Mouse (Mus musculus): Measurements from ENCODE around the gene Necap1. TPM values are rescaled to one million over a fixed set of nuclear protein-coding genes. Genes with fewer than 3 reads are reported as not detected.

Gene Necap1
- polyA plus RNA-seq, 1 experiment from 2014 or later: 50.8 TPM

GRCm38 (mm10) chr6:122852696-122853095, 21.6 kb upstream of the Necap1 start:
- Histone ChIP-seq H3K9ac (ENCODE audit: low read length) (no peak overlapping the region), H3K36me3 (ENCODE audit: control insufficient read depth, insufficient read depth, low read length) (no peaks in the 10 kb centered on the region), H3K9me3 (ENCODE audit: control insufficient read depth, low read length) (no peaks in the 10 kb centered on the region), H3K4me1 (replicated peaks; ENCODE audit: control insufficient read depth, insufficient read depth, low read length) (no peaks in the 10 kb centered on the region), H3K4me3 (ENCODE audit: low read length) (no peak overlapping the region), H3K27me3 (ENCODE audit: control insufficient read depth, insufficient read depth, low read depth, low read length) (no peaks in the 10 kb centered on the region), H3K4me2 (ENCODE audit: low read depth, low read length) (no peak overlapping the region), H3K27ac (ENCODE audit: low read length) (no peak overlapping the region)
- no peak for ATAC-seq (ENCODE audit: low read depth)
- WGBS: 58% methylated on average over 2 of the region's 2 CpGs

GRCm38 (mm10) chr6:122854552-122854951, 19.7 kb upstream of the Necap1 start:
- no peak overlapping the region for H3K27ac ChIP-seq (ENCODE audit: low read length)
- H3K27me3 ChIP-seq (ENCODE audit: control insufficient read depth, insufficient read depth, low read depth, low read length): no peaks in the 10 kb centered on the region
- no peak overlapping the region for H3K4me2 ChIP-seq (ENCODE audit: low read depth, low read length)
- ATAC-seq (ENCODE audit: low read depth): no peak
- 75% methylated on average over 12 of the region's 12 CpGs for WGBS
- H3K4me3 ChIP-seq (ENCODE audit: low read length): no peak overlapping the region
- no peak overlapping the region for H3K9ac ChIP-seq (ENCODE audit: low read length)
- H3K4me1 ChIP-seq (replicated peaks; ENCODE audit: control insufficient read depth, insufficient read depth, low read length): no peaks in the 10 kb centered on the region
- H3K36me3 ChIP-seq (ENCODE audit: control insufficient read depth, insufficient read depth, low read length): no peaks in the 10 kb centered on the region
- H3K9me3 ChIP-seq (ENCODE audit: control insufficient read depth, low read length): no peaks in the 10 kb centered on the region

DNA sequence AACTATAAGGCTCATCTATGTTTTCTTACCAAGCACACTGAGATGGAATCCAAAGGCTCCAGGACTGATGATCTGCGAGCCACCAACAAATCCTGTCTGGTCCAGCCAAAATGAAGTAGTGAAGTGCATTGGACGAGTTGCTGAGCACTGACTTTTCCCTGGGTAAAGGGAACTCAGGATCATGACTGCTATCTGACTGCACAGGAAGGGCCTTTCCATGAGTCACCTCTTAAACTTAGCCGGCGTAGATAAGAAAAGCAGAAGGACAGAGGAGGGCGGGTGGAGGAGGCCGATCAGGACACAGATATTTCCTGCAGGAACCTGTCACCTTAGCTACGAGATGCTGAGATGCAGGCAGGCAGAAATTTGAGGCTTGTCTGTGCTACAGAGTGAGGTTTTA, 18.3 kb upstream of the Necap1 start, which contains the start of gene C3ar1:
C3ar1 (minus strand) TSS at position 207 of the 400 bp plus-strand sequence.
- 47% methylated on average over 7 of the region's 7 CpGs for WGBS
- Histone ChIP-seq H3K27me3 (ENCODE audit: control insufficient read depth, insufficient read depth, low read depth, low read length) (no peaks in the 10 kb centered on the region), H3K4me2 (ENCODE audit: low read depth, low read length) (no peak within 1 kb of the TSS), H3K27ac (ENCODE audit: low read length) (no peak within 1 kb of the TSS), H3K36me3 (ENCODE audit: control insufficient read depth, insufficient read depth, low read length) (no peaks in the 10 kb centered on the region), H3K9ac (ENCODE audit: low read length) (no peak within 1 kb of the TSS), H3K4me1 (replicated peaks; ENCODE audit: control insufficient read depth, insufficient read depth, low read length) (no peaks in the 10 kb centered on the region), H3K4me3 (ENCODE audit: low read length) (no peak within 1 kb of the TSS), H3K9me3 (ENCODE audit: control insufficient read depth, low read length) (0 out of 2 replicates have a peak, but pooled peaks cover under 1% of the 10 kb centered on the region)
- no peak for ATAC-seq (ENCODE audit: low read depth)

DNA sequence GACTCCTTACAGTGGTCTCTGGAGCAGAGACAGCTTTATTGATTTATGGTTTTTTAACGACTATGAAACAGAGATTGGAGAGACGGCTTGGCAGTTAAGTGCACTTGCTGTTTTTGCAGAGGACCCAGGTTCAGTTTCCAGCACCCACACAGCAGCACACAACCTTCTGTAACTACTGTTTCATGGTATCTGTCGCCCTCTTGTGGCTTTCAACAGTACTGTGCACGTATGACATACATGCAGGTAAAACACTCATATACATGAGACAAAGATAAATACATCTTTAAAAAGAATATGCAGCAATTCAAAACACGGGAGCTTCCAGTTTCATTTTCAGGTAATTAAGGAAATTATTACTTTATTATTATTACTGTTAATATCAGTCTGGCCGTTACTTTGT, 11.8 kb upstream of the Necap1 start:
- H3K27me3 ChIP-seq (ENCODE audit: control insufficient read depth, insufficient read depth, low read depth, low read length): no peaks in the 10 kb centered on the region
- whole genome bisulfite sequencing: 63% methylated on average over 6 of the region's 6 CpGs
- no peak overlapping the region for H3K27ac ChIP-seq (ENCODE audit: low read length)
- no peak for ATAC-seq (ENCODE audit: low read depth)
- peaks cover 12% of the 10 kb centered on the region; the same call in 1 of the 2 replicates for H3K9me3 ChIP-seq (ENCODE audit: control insufficient read depth, low read length)
- no peak overlapping the region for H3K4me3 ChIP-seq (ENCODE audit: low read length)
- H3K9ac ChIP-seq (ENCODE audit: low read length): no peak overlapping the region
- H3K36me3 ChIP-seq (ENCODE audit: control insufficient read depth, insufficient read depth, low read length): no peaks in the 10 kb centered on the region
- no peak overlapping the region for H3K4me2 ChIP-seq (ENCODE audit: low read depth, low read length)
- H3K4me1 ChIP-seq (replicated peaks; ENCODE audit: control insufficient read depth, insufficient read depth, low read length): no peaks in the 10 kb centered on the region

DNA sequence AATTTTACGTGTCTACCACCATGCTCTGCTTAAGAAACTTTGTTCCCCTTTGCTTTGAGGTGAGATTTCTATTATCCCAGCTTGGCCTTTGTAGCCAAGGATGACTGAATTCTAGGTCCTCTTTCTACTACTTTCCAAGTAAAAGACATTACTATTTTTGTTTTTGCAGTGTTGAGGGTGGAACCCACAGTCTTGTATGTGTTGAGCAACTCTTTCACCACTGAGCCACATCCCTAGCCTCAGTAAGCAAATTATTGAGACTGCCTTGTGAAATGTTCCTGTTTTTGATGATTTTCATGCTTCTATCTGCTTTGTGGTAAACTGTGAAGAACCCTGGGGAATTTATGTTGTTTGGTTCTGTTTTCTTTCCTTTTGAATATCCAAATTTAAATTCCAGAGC, 11.4 kb upstream of the Necap1 start:
- no peak for ATAC-seq (ENCODE audit: low read depth)
- no peaks in the 10 kb centered on the region for H3K4me1 ChIP-seq (replicated peaks; ENCODE audit: control insufficient read depth, insufficient read depth, low read length)
- peaks cover 12% of the 10 kb centered on the region; the same call in 1 of the 2 replicates for H3K9me3 ChIP-seq (ENCODE audit: control insufficient read depth, low read length)
- no peaks in the 10 kb centered on the region for H3K36me3 ChIP-seq (ENCODE audit: control insufficient read depth, insufficient read depth, low read length)
- no peak overlapping the region for H3K4me2 ChIP-seq (ENCODE audit: low read depth, low read length)
- no peak overlapping the region for H3K9ac ChIP-seq (ENCODE audit: low read length)
- H3K4me3 ChIP-seq (ENCODE audit: low read length): no peak overlapping the region
- 72% methylated on average over 1 of the region's 1 CpGs for WGBS
- no peaks in the 10 kb centered on the region for H3K27me3 ChIP-seq (ENCODE audit: control insufficient read depth, insufficient read depth, low read depth, low read length)
- H3K27ac ChIP-seq (ENCODE audit: low read length): no peak overlapping the region

DNA sequence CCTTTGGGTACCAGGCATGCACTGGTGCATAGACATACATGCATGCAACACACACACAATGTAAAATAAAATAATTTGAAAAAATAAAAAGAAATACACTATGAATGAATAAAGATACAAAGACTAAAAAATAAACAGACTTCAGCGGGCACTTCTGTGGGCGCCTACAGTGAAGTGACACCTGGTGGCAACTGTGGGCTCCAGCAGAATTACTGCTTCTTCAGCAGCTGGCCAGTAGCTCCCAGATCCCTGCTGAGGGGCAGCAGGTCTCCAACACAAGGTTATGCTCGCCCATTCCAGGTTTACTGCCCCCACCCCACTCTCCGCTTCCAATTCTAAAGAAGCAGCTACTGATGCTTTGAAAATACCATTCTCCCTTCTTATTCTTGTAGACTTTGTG, 6.4 kb upstream of the Necap1 start:
- H3K4me3 ChIP-seq (ENCODE audit: low read length): no peak overlapping the region
- no peaks in the 10 kb centered on the region; the same call in 1 of the 2 replicates for H3K27me3 ChIP-seq (ENCODE audit: control insufficient read depth, insufficient read depth, low read depth, low read length)
- no peak for ATAC-seq (ENCODE audit: low read depth)
- H3K9me3 ChIP-seq (ENCODE audit: control insufficient read depth, low read length): no peaks in the 10 kb centered on the region
- H3K4me1 ChIP-seq (replicated peaks; ENCODE audit: control insufficient read depth, insufficient read depth, low read length): no peaks in the 10 kb centered on the region
- no peaks in the 10 kb centered on the region for H3K36me3 ChIP-seq (ENCODE audit: control insufficient read depth, insufficient read depth, low read length)
- no peak overlapping the region for H3K9ac ChIP-seq (ENCODE audit: low read length)
- 62% methylated on average over 4 of the region's 4 CpGs for WGBS
- no peak overlapping the region for H3K4me2 ChIP-seq (ENCODE audit: low read depth, low read length)
- H3K27ac ChIP-seq (ENCODE audit: low read length): no peak overlapping the region

GRCm38 (mm10) chr6:122869846-122870245, 4.4 kb upstream of the Necap1 start:
- Histone ChIP-seq H3K9ac (ENCODE audit: low read length) (no peak overlapping the region), H3K27me3 (ENCODE audit: control insufficient read depth, insufficient read depth, low read depth, low read length) (no peaks in the 10 kb centered on the region; the same call in 1 of the 2 replicates), H3K4me3 (ENCODE audit: low read length) (no peak overlapping the region), H3K9me3 (ENCODE audit: control insufficient read depth, low read length) (no peaks in the 10 kb centered on the region; the same call in 1 of the 2 replicates), H3K4me2 (ENCODE audit: low read depth, low read length) (no peak overlapping the region), H3K4me1 (replicated peaks; ENCODE audit: control insufficient read depth, insufficient read depth, low read length) (no peaks in the 10 kb centered on the region), H3K36me3 (ENCODE audit: control insufficient read depth, insufficient read depth, low read length) (no peaks in the 10 kb centered on the region), H3K27ac (ENCODE audit: low read length) (no peak overlapping the region)
- 75% methylated on average over 11 of the region's 11 CpGs for WGBS
- ATAC-seq (ENCODE audit: low read depth): no peak

- H3K4me3 ChIP-seq (ENCODE audit: low read length): no peak overlapping the region
- no peak overlapping the region for H3K9ac ChIP-seq (ENCODE audit: low read length)
- H3K27me3 ChIP-seq (ENCODE audit: control insufficient read depth, insufficient read depth, low read depth, low read length): no peaks in the 10 kb centered on the region; the same call in 1 of the 2 replicates
- no peak overlapping the region for H3K27ac ChIP-seq (ENCODE audit: low read length)
- no peak for ATAC-seq (ENCODE audit: low read depth)
- 97% methylated on average over 5 of the region's 5 CpGs for WGBS
- no peaks in the 10 kb centered on the region; the same call in 1 of the 2 replicates for H3K9me3 ChIP-seq (ENCODE audit: control insufficient read depth, low read length)
- peaks cover 8% of the 10 kb centered on the region for H3K4me1 ChIP-seq (replicated peaks; ENCODE audit: control insufficient read depth, insufficient read depth, low read length)
- no peak overlapping the region for H3K4me2 ChIP-seq (ENCODE audit: low read depth, low read length)
- H3K36me3 ChIP-seq (ENCODE audit: control insufficient read depth, insufficient read depth, low read length): peaks cover 3% of the 10 kb centered on the region; the same call in 1 of the 2 replicates
These were observed 1.5 kb upstream of the Necap1 start for GRCm38 (mm10) chr6:122872800-122873199.

DNA sequence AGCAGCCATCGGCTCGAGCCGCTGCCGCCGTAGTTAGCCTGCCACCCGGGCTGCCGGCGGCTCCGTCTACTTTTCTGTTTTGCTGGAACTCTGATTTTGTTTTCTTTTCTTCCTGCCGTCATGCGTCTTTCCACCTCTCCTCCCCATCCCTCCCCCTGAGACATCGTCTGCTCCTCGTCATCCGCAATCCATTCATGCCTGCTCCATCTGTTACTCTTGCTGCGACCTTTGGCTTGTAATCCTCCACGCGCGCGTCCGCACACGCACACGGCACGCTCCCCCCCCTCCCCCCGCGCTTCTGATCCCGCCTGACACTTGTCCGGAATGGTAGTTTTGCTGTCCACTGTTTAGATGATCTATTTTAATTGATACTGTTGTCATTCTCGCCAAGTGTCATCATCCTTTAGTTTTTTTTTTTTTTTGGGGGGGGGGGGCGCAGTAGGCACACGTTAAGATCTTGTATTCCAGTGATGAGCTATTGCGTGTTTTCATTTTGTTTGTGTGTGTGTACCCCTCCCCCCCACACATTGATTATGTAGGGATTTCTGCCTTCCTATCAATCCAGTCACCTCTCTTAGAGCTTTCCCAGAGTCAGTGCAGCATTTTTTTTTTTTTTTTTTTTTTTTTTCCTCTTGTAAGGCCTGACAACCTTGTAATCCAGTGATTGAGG, 581 bp downstream of the Necap1 start:
- no peaks in the 10 kb centered on the region; the same call in 1 of the 2 replicates for H3K9me3 ChIP-seq (ENCODE audit: control insufficient read depth, low read length)
- no peaks in the 10 kb centered on the region; the same call in 1 of the 2 replicates for H3K27me3 ChIP-seq (ENCODE audit: control insufficient read depth, insufficient read depth, low read depth, low read length)
- peaks cover 8% of the 10 kb centered on the region for H3K4me1 ChIP-seq (replicated peaks; ENCODE audit: control insufficient read depth, insufficient read depth, low read length)
- H3K27ac ChIP-seq (ENCODE audit: low read length): peak overlapping the region; percentile 85
- under 1% methylated on average over 31 of the region's 31 CpGs for WGBS
- ATAC-seq (ENCODE audit: low read depth): peak; percentile 76
- H3K4me2 ChIP-seq (ENCODE audit: low read depth, low read length): peak overlapping the region; percentile 70
- H3K4me3 ChIP-seq (ENCODE audit: low read length): peak overlapping the region; percentile 91
- H3K9ac ChIP-seq (ENCODE audit: low read length): peak overlapping the region; percentile 91
- peaks cover 3% of the 10 kb centered on the region; the same call in 1 of the 2 replicates for H3K36me3 ChIP-seq (ENCODE audit: control insufficient read depth, insufficient read depth, low read length)
